Mouse (Mus musculus) heart, embryonic 13.5 days (tissue): ENCODE measurements around the gene Jaml. TPM values are rescaled to one million over a fixed set of nuclear protein-coding genes. Genes with fewer than 3 reads are reported as not detected.
A peak's percentile ranks its signal among the peaks of the same experiment; 100 is the strongest.
"Not testable (repeated sequence)": the region's sequence is repeated elsewhere in the genome, so short reads cannot be mapped to it uniquely, and the experiment has no call there.

Experiments used
- ATAC-seq: fragments of 200-750 bp; cut with Nextera tagmentation; 2 replicates; pipeline ENCODE4 v1.8.0; 2017; ENCODE audit warnings: moderate TSS enrichment; ENCODE audit not compliant: insufficient number of reproducible peaks, low FRiP score, low TSS enrichment; ENCODE audit errors: extremely low read depth
- H3K27ac ChIP-seq: fragments of 300-500 bp; sonication (generic); replicated peaks from 2 replicates; pipeline ENCODE4 v1.5.1; 2015; ENCODE audit warnings: moderate library complexity, mild to moderate bottlenecking, inconsistent platforms
- H3K27me3 ChIP-seq: fragments of 300-500 bp; sonication (generic); replicated peaks from 2 replicates; pipeline ENCODE4 v1.6.1; 2015; ENCODE audit warnings: mild to moderate bottlenecking, inconsistent platforms
- H3K36me3 ChIP-seq: fragments of 300-500 bp; sonication (generic); 2 replicates; pipeline ENCODE4 v1.6.1; 2015; ENCODE audit warnings: mild to moderate bottlenecking, inconsistent platforms
- H3K4me1 ChIP-seq: fragments of 300-500 bp; sonication (generic); 2 replicates; pipeline ENCODE4 v1.6.1; 2015; ENCODE audit warnings: inconsistent platforms
- H3K4me2 ChIP-seq: fragments of 300-500 bp; sonication (generic); 2 replicates; pipeline ENCODE4 v1.6.1; 2015; ENCODE audit warnings: inconsistent platforms, mild to moderate bottlenecking, moderate library complexity
- H3K4me3 ChIP-seq: fragments of 300-500 bp; sonication (generic); 2 replicates; pipeline ENCODE4 v1.5.1; 2015; ENCODE audit warnings: moderate library complexity, mild to moderate bottlenecking, inconsistent platforms
- H3K9ac ChIP-seq: fragments of 300-500 bp; sonication (generic); 2 replicates; pipeline ENCODE4 v1.6.1; 2015; ENCODE audit warnings: inconsistent platforms, mild to moderate bottlenecking, moderate library complexity
- H3K9me3 ChIP-seq: fragments of 300-500 bp; sonication (generic); 2 replicates; pipeline ENCODE4 v1.6.1; 2016; ENCODE audit warnings: inconsistent platforms
- WGBS: fragments of 180-500 bp; shearing (Covaris S2); methylation state at CpG from one replicate; pipeline ENCODE4 v1.1.7; 2015; ENCODE audit warnings: mixed read lengths; 5-methylcytosine and 5-hydroxymethylcytosine counted together
- polyA plus RNA-seq: library from polyadenylated mRNA; unstranded; fragments of >200 nt; fragmentation: Nextera tagmentation; extraction: Ambion mirVana; gene quantifications from 2 replicates; pipeline ENCODE4 v1.2.1, GENCODE M21; 2015

Jaml gene
- polyA plus RNA-seq, result 0.17 and 0.23 TPM in 2 replicates

DNA sequence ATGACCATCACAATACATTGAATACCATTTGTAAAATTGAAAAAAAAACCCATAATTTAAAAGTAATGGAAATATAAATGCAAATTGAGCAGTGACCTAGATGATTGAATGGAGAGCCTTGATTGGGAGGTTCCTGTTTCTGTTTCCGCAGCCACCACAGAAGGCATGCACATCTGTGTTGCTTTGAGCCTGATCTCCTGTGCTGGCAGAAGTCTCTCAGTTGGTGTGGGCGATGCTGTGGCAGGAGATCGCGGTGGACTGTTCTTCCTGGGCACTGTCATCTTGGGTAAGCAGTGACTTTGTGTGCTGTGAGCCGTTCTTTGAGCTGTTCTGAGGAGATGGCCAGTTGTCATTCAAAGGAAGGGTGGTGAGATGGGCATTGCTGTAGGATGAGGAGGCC is at the start of gene Jaml:
Jaml (plus strand) TSS at position 173 of the 400 bp plus-strand sequence.
- no peak within 1 kb of the TSS for H3K4me2 ChIP-seq
- no peaks in the 10 kb centered on the region for H3K36me3 ChIP-seq
- no peaks in the 10 kb centered on the region for H3K9me3 ChIP-seq
- H3K27ac ChIP-seq, result no peak within 1 kb of the TSS
- ATAC-seq, result no peak
- no peak within 1 kb of the TSS for H3K9ac ChIP-seq
- no peak within 1 kb of the TSS for H3K4me3 ChIP-seq
- WGBS, result 76% methylated on average over 5 of the region's 5 CpGs
- H3K27me3 ChIP-seq, result peaks cover 38% of the 10 kb centered on the region
- no peaks in the 10 kb centered on the region for H3K4me1 ChIP-seq

DNA sequence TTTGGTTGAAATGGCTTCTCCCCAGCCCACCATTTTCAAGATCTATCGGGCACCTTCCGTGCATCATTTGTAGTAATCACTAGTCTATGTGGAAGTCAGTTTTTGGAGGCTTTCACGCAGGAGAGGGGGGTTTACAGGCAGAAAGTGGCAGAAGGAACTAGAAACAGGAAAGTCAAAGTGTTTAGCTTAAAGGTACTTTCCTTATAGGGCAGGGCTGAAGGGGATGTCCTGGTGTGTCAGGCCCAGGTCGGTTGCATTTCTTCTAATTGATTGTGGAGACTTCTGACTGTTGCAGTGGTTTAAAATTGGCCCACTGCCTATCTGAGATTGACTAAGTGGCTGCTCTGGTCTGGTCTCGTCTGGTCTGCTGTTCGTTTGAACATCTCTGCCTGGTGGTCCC is 48.6 kb upstream of the Jaml start:
- WGBS, result 44% methylated on average over 6 of the region's 6 CpGs
- no peak for ATAC-seq

DNA sequence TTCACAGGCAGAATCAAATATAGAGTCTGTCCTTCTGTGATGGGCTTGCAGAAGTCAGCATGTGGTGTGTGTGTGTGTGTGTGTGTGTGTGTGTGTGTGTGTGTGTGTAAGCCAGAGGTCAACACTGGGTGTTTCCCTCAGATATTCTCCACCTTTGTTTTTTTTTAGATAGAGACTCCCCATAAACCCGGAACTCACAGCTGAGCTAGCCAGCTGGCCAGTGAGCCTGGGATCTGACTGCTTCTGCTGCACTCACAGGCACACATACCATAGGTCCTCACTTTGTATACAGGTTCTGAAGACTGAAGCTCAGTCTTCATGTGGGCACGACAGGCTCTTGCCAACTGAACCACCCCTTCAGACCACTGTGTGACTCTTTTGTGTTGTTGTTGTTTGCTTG is 46.7 kb upstream of the Jaml start:
- no peak for ATAC-seq
- WGBS, result 41% methylated on average over 2 of the region's 2 CpGs

More for the DNA sequence above, 48.6 kb upstream of the Jaml start:
- no peak overlapping the region for H3K9ac ChIP-seq
- H3K4me2 ChIP-seq, result no peak overlapping the region
- H3K4me3 ChIP-seq, result no peak overlapping the region
- H3K9me3 ChIP-seq, result no peaks in the 10 kb centered on the region
- no peaks in the 10 kb centered on the region for H3K4me1 ChIP-seq
- H3K27ac ChIP-seq, result no peak overlapping the region
- no peaks in the 10 kb centered on the region for H3K36me3 ChIP-seq
- H3K27me3 ChIP-seq, result peaks cover 73% of the 10 kb centered on the region

DNA sequence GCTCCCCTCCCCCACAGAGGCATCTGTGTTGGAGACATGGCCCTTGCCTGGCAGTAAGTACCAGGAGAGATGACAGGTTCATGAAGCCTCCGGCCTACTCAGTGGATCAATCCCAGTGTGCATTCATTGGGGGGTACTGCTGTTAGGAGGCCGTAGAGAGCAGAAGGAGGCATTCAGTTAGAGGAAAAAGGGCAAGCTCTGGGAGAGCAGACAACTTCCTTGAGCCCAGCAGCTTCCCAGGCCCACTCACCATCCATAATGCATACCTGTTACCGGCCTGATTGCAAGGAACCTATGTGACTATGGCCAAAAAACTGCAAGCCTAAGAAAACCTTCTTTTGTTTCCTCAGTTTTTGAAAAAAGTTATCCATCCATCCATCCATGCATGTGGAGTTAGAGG is 44.5 kb upstream of the Jaml start:
- no peaks in the 10 kb centered on the region for H3K4me1 ChIP-seq
- peaks cover 70% of the 10 kb centered on the region for H3K27me3 ChIP-seq
- 66% methylated on average over 3 of the region's 3 CpGs for WGBS
- H3K27ac ChIP-seq, result no peak overlapping the region
- H3K4me3 ChIP-seq, result no peak overlapping the region
- ATAC-seq, result no peak
- no peaks in the 10 kb centered on the region for H3K36me3 ChIP-seq
- H3K4me2 ChIP-seq, result no peak overlapping the region
- no peak overlapping the region for H3K9ac ChIP-seq
- no peaks in the 10 kb centered on the region for H3K9me3 ChIP-seq

More for the DNA sequence above, 46.7 kb upstream of the Jaml start:
- H3K36me3 ChIP-seq, result no peaks in the 10 kb centered on the region
- no peak overlapping the region for H3K4me2 ChIP-seq
- H3K27me3 ChIP-seq, result peaks cover 70% of the 10 kb centered on the region
- H3K27ac ChIP-seq, result no peak overlapping the region
- H3K4me1 ChIP-seq, result no peaks in the 10 kb centered on the region
- H3K4me3 ChIP-seq, result no peak overlapping the region
- no peak overlapping the region for H3K9ac ChIP-seq
- H3K9me3 ChIP-seq, result no peaks in the 10 kb centered on the region

DNA sequence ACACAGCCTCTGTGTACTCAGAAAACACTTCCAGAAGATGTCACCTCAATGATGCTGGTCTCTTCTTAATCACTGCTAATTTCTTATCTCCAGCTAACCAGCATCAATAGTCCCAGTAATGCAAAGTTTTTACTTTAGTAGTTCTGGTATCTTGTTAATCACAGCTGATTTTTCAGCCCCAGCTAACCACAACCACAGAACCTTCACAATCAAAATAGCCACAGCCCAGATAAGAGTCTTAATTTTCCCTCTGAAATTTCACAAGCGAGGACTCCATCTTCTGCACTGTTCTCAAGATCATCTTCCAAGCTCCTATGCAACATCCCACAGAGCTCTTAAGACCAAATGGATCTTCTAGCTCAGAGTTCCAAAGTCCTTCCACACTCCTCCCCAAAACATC is 41.2 kb upstream of the Jaml start:
- H3K9me3 ChIP-seq, ATAC-seq, H3K9ac ChIP-seq, H3K36me3 ChIP-seq, H3K4me2 ChIP-seq, H3K27ac ChIP-seq, H3K4me3 ChIP-seq: not testable (repeated sequence)
- peaks cover 84% of the 10 kb centered on the region for H3K27me3 ChIP-seq
- 62% methylated on average over 1 of the region's 1 CpGs for WGBS
- peaks cover 19% of the 10 kb centered on the region for H3K4me1 ChIP-seq

DNA sequence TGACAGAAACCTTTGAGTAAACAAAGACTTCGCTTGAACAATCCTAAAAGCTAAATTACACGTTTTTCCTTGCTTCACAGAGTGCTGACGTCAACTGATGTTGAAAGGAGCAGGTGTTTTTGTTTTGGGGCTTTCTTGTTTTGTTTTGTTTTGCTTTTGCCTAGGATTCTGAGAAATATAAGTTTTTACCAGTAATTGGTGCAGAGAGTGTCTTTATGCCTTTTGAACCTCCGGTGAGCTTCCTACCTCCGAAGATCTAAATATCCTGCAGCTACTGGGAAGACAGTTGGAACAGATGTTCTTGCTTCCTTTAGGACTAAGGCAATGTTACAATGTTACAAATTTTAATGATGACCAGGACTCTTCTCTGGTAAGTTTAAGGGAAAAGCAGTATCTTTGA is 39.5 kb upstream of the Jaml start, which contains the start of gene Mpzl2:
Mpzl2 (plus strand) TSS at position 301 of the 400 bp plus-strand sequence.
- Histone ChIP-seq H3K27me3 (peaks cover 92% of the 10 kb centered on the region), H3K4me1 (peaks cover 22% of the 10 kb centered on the region), H3K4me3 (peak within 1 kb of the TSS; percentile 1; the same call in 1 of the 2 replicates), H3K9ac (no peak within 1 kb of the TSS), H3K4me2 (no peak within 1 kb of the TSS), H3K9me3 (no peaks in the 10 kb centered on the region), H3K36me3 (no peaks in the 10 kb centered on the region), H3K27ac (no peak within 1 kb of the TSS)
- 54% methylated on average over 5 of the region's 5 CpGs for WGBS
- no peak for ATAC-seq

DNA sequence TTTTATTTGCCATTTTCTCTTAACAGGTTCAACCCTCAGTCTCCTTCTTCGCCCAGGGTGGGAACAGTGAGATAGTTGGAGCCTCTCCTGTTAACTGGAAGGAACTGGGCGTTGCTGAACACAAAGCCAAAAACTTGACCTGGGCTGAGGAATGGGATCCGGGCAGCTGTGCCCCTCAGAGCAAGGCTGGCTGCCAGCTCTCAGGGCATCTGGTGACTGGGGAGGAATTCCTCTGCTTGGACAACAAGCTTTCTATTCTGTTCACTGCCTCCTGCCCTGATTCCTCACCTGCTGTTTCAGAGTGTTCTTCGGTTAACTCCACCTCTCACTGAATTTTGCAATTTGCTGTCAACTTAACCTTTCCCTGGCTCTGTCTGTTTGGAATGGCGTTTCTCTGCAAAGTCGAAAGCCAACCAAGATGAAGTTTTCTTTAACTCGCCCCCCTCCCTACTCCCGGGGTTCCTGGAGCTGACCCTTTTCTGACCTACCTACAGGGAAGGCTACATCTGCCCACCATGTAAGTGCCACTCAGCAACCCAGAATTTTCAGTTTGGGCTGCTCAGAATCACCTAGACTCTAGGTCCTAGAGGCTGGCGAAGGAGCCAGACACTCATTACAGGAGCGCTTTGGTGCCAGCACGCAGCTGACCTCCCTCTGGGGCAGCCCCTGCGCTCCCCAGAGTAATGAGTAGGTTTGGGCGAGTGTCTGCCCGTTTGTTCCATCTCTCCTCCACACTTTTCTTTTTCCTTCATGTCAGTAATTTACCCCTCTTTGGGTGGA is 38.7 kb upstream of the Jaml start:
- H3K36me3 ChIP-seq, result no peaks in the 10 kb centered on the region
- H3K9me3 ChIP-seq, result no peaks in the 10 kb centered on the region
- peak overlapping the region; percentile 36 for H3K4me2 ChIP-seq
- peaks cover 22% of the 10 kb centered on the region for H3K4me1 ChIP-seq
- H3K27me3 ChIP-seq, result peaks cover 95% of the 10 kb centered on the region
- ATAC-seq, result no peak
- H3K9ac ChIP-seq, result no peak overlapping the region
- no peak overlapping the region for H3K27ac ChIP-seq
- H3K4me3 ChIP-seq, result peak overlapping the region; percentile 1; the same call in 1 of the 2 replicates
- 15% methylated on average over 14 of the region's 14 CpGs for WGBS

DNA sequence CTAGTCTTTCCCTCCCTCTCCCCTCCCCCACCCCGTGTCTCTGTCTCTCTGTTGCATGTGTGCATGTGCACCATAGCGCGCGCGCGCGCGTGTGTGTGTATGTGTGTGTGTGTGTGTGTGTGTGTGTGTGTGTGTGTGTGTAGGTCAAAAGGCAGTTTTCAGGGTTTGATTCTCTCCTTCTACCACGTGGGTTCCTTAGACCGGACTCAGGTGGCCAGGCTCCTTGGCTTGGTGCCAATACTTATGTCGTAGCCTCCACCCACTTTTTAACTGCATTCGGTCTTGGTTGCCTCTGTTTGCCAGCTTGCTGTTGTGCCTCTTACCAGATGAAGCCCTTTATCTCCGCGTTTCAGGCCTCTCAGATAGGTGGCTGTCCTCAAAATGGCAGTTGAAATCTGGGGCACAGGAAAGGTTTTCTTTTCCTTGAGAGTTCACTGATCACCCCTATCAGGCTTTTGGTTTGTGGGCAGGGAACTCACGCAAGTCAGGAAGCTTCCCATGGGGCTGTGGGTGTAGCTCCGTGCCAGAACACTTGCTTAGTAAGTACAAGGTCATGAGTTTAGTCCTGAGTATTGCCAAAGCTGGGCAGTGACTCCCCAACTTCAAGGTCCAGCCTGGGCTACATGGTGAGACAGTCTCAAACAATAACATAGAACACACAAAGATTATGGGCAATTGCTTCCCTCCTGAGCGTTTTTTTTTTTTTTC is 37.7 kb upstream of the Jaml start:
- no peak overlapping the region for H3K27ac ChIP-seq
- no peak overlapping the region for H3K4me3 ChIP-seq
- peak overlapping the region; percentile 36 for H3K4me2 ChIP-seq
- H3K9ac ChIP-seq, result no peak overlapping the region
- no peaks in the 10 kb centered on the region for H3K9me3 ChIP-seq
- no peaks in the 10 kb centered on the region for H3K36me3 ChIP-seq
- H3K4me1 ChIP-seq, result peaks cover 22% of the 10 kb centered on the region
- WGBS, result 36% methylated on average over 16 of the region's 17 CpGs
- ATAC-seq, result no peak
- peaks cover 89% of the 10 kb centered on the region for H3K27me3 ChIP-seq

DNA sequence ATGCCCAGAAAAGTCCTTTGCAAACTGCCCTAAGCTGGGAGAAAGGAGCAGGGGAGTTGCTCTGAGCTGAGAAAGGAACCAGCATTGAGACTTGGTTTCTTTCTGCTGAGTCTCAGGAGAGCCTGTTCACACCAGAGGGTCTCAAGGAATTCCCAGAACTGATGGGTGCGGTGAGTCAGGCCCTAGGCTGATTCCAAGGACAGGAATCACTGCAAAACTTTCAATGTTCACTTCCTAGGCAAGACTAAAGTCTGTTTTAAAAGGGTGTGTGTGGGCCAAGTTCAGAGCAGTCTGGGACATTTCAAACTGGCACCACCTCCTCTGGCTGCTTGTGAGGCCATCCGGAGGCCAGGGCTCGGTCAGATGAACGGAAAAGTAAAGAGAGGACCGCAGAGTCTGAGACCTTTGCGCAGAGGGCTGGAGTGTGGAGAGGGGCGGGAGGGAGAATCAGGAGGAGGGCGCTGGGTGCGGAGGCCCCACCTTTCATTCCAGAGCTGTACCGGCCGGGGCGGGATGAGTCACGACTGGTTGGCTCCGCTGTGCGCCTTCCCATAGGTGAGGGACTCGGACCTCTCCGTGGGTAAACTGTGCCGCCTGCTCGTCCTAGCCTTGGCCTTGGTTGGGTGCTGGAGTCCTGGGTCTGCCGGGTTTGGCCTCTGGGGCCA is 36.8 kb upstream of the Jaml start:
- no peak for ATAC-seq
- Histone ChIP-seq H3K27ac (no peak overlapping the region), H3K27me3 (peaks cover 91% of the 10 kb centered on the region), H3K9me3 (no peaks in the 10 kb centered on the region), H3K9ac (peak overlapping the region; percentile 50), H3K4me1 (peaks cover 22% of the 10 kb centered on the region), H3K4me3 (peak overlapping the region; percentile 42), H3K4me2 (peak overlapping the region; percentile 67), H3K36me3 (no peaks in the 10 kb centered on the region)
- WGBS, result 1% methylated on average over 20 of the region's 20 CpGs

DNA sequence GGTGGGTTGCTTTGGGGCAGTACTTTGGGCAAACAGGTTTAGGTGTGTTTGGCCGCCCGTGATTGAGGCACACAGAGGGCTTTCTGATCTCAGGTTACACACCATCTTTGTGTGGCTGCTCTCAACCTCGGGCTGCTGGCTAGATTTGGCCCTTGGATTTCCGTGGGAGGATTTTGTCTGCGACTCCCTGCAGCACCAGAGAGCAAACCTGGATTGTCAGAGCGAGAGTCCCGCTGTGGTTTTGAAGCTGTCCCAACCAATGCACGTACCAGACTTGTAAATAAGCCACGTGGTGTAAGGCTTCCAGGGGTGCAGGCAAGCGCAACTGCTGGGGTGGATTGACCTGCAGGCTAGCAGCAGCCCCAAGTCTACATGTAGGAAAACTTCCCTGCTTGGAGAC is 36.0 kb upstream of the Jaml start:
- Histone ChIP-seq H3K27me3 (peaks cover 90% of the 10 kb centered on the region), H3K9ac (no peak overlapping the region; the same call in 1 of the 2 replicates), H3K4me1 (peaks cover 22% of the 10 kb centered on the region), H3K9me3 (no peaks in the 10 kb centered on the region), H3K4me3 (peak overlapping the region; percentile 42), H3K36me3 (no peaks in the 10 kb centered on the region), H3K4me2 (peak overlapping the region; percentile 67), H3K27ac (no peak overlapping the region)
- 2% methylated on average over 10 of the region's 10 CpGs for WGBS
- ATAC-seq, result no peak

DNA sequence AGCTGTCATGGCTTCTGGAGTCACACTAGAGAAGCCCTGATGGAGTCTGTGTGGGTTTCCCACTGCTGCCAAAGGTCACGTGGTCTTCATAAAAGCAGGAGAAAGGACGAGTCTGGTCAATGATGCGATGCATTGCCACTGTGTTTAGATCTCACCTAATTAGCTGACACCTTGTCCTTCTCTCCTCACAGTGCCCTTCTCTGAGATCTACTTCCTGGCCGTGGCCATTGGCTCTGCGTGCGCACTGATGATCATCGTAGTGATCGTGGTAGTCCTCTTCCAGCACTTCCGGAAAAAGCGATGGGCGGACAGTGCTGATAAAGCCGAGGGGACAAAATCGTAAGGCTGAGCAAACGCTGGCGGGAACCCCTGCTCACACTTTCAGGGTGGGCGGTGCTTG is 32.0 kb upstream of the Jaml start:
- 80% methylated on average over 16 of the region's 16 CpGs for WGBS
- H3K4me3 ChIP-seq, result no peak overlapping the region
- H3K9me3 ChIP-seq, result no peaks in the 10 kb centered on the region
- H3K27ac ChIP-seq, result no peak overlapping the region
- no peak overlapping the region for H3K9ac ChIP-seq
- H3K4me1 ChIP-seq, result peaks cover 11% of the 10 kb centered on the region
- ATAC-seq, result no peak
- no peaks in the 10 kb centered on the region for H3K36me3 ChIP-seq
- H3K4me2 ChIP-seq, result no peak overlapping the region
- peaks cover 70% of the 10 kb centered on the region for H3K27me3 ChIP-seq
